In genomic region chr4:58911069-58911830, GRCm38 (mm10) we compare ENCODE assay signal across 7 mouse cellular contexts. TPM values are rescaled to one million over a fixed set of nuclear protein-coding genes. Genes with fewer than 3 reads are reported as not detected.
A peak's percentile ranks its signal among the peaks of the same experiment; 100 is the strongest.
DNase-seq lines count a peak whose midpoint lies in the region; ATAC-seq and TF ChIP-seq lines count a peak whose summit lies in the region.

No protein-coding gene starts in this region.

- peak; percentile 37 for ATAC-seq in intestine, postnatal 0 days
- ATAC-seq in limb, embryonic 11.5 days (ENCODE audit: insufficient number of reproducible peaks, low FRiP score, low TSS enrichment, low read depth), result peak; percentile 50; the same call in 1 of the 2 replicates
- ATAC-seq in midbrain, embryonic 14.5 days (ENCODE audit: low FRiP score, low TSS enrichment), result peak; percentile 76

- H3K27me3 ChIP-seq in intestine, postnatal 0 days (replicated peaks; ENCODE audit: control insufficient read depth, insufficient read depth, low read length), result no peaks in the 10 kb centered on the region
- no peaks in the 10 kb centered on the region for H3K27me3 ChIP-seq in limb, embryonic 11.5 days (ENCODE audit: control insufficient read depth, insufficient read depth, low read length)
- no peaks in the 10 kb centered on the region for H3K27me3 ChIP-seq in midbrain, embryonic 14.5 days (ENCODE audit: control insufficient read depth, insufficient read depth, low read length)

- H3K4me2 ChIP-seq in intestine, postnatal 0 days (replicated peaks; ENCODE audit: low read depth), result peak overlapping the region; percentile 76
- H3K4me2 ChIP-seq in limb, embryonic 11.5 days (ENCODE audit: low read depth, severe bottlenecking), result peak overlapping the region; percentile 70
- H3K4me2 ChIP-seq in midbrain, embryonic 14.5 days (ENCODE audit: low read length), result peak overlapping the region; percentile 74

- WGBS in intestine, postnatal 0 days, result under 1% methylated on average over 55 of the region's 56 CpGs
- WGBS in limb, embryonic 11.5 days, result 1% methylated on average over 52 of the region's 56 CpGs
- under 1% methylated on average over 56 of the region's 56 CpGs for WGBS in midbrain, embryonic 14.5 days

- no peak for TF ChIP-seq CTCF in intestine, postnatal 0 days (IDR thresholded peaks at IDR 0.05; ENCODE audit: low read depth)

- DNase-seq in adrenal gland, adult 8-10 months, result peak; percentile 36
- DNase-seq in embryo, embryonic 11.5 days (ENCODE audit: low read depth, low spot score), result peak; percentile 31
- DNase-seq in gastrocnemius, postnatal 4 days (ENCODE audit: low spot score in 2 of 2), result peak; percentile 41 to 50
- DNase-seq in limb, embryonic 11.5 days (ENCODE audit: low spot score), result peak; percentile 79
- peak; percentile 83 for DNase-seq in midbrain, embryonic 14.5 days
- peak; percentile 51 to 66 for DNase-seq in spleen, adult 18-20 months

- H3K9ac ChIP-seq in intestine, postnatal 0 days (ENCODE audit: low read depth, low read length), result peak overlapping the region; percentile 98
- H3K9ac ChIP-seq in limb, embryonic 11.5 days (ENCODE audit: low read length), result peak overlapping the region; percentile 97
- H3K9ac ChIP-seq in midbrain, embryonic 14.5 days (replicated peaks; ENCODE audit: low read length), result peak overlapping the region; percentile 95

- H3K36me3 ChIP-seq in intestine, postnatal 0 days (ENCODE audit: control insufficient read depth, insufficient read depth), result no peaks in the 10 kb centered on the region
- H3K36me3 ChIP-seq in limb, embryonic 11.5 days (ENCODE audit: control insufficient read depth, insufficient read depth, low read length), result no peaks in the 10 kb centered on the region
- no peaks in the 10 kb centered on the region for H3K36me3 ChIP-seq in midbrain, embryonic 14.5 days (ENCODE audit: control insufficient read depth, insufficient read depth, low read length)

- H3K4me1 ChIP-seq in intestine, postnatal 0 days (replicated peaks; ENCODE audit: control insufficient read depth, insufficient read depth, low read length), result 0 out of 2 replicates have a peak, but pooled peaks cover 7% of the 10 kb centered on the region
- peaks cover 7% of the 10 kb centered on the region; the same call in 1 of the 2 replicates for H3K4me1 ChIP-seq in limb, embryonic 11.5 days (ENCODE audit: control insufficient read depth, insufficient read depth, low read length)
- H3K4me1 ChIP-seq in midbrain, embryonic 14.5 days (ENCODE audit: control insufficient read depth, insufficient read depth, low read length), result 0 out of 2 replicates have a peak, but pooled peaks cover 5% of the 10 kb centered on the region

- H3K4me3 ChIP-seq in intestine, postnatal 0 days (ENCODE audit: low read depth, low read length), result peak overlapping the region; percentile 77
- peak overlapping the region; percentile 89 for H3K4me3 ChIP-seq in limb, embryonic 11.5 days (ENCODE audit: low read depth, low read length)
- peak overlapping the region; percentile 86 for H3K4me3 ChIP-seq in midbrain, embryonic 14.5 days (replicated peaks; ENCODE audit: low read depth, low read length)

- no peaks in the 10 kb centered on the region for H3K9me3 ChIP-seq in intestine, postnatal 0 days (ENCODE audit: control insufficient read depth)
- no peaks in the 10 kb centered on the region for H3K9me3 ChIP-seq in limb, embryonic 11.5 days (ENCODE audit: control insufficient read depth, low read length)
- H3K9me3 ChIP-seq in midbrain, embryonic 14.5 days (ENCODE audit: control insufficient read depth, low read length), result no peaks in the 10 kb centered on the region

- peak overlapping the region; percentile 99 for H3K27ac ChIP-seq in intestine, postnatal 0 days (ENCODE audit: low read depth, low read length)
- peak overlapping the region; percentile 97 for H3K27ac ChIP-seq in limb, embryonic 11.5 days (replicated peaks; ENCODE audit: low read depth, low read length)
- H3K27ac ChIP-seq in midbrain, embryonic 14.5 days (replicated peaks; ENCODE audit: low read depth, low read length), result peak overlapping the region; percentile 98

RNA-seq across cellular contexts. Expression of gene Ecpas, which starts 1.3 kb away (rescaled TPM):
- total RNA-seq in adrenal gland, adult 8-10 months (2022), result 100 to 1,000 TPM; 142 to 177 (median 168) TPM
- total RNA-seq in gastrocnemius, postnatal 4 days (2021), result 100 to 1,000 TPM; 172 to 190 TPM
- 14.4 and 15.3 TPM in 2 replicates for polyA plus RNA-seq in intestine, postnatal 0 days (2015; fragmentation: Nextera tagmentation; extraction: Ambion mirVana)
- 45.6 and 51.4 TPM in 2 replicates for polyA plus RNA-seq in limb, embryonic 11.5 days (2014; fragmentation: Nextera tagmentation; extraction: Ambion mirVana)
- 39.8 and 55.0 TPM in 2 replicates for polyA plus RNA-seq in midbrain, embryonic 14.5 days (2014; fragmentation: Nextera tagmentation; extraction: Ambion mirVana)

RNA-seq across cellular contexts. Expression of gene Zkscan16, which starts 32.2 kb away (rescaled TPM):
- 10 to 100 TPM in 2 of 4 experiments, 1 to 10 TPM in 2; 4.3 to 11.6 (median 8.5) TPM for total RNA-seq in adrenal gland, adult 8-10 months (2022)
- under 1 TPM; 0.54 to 0.69 TPM for total RNA-seq in gastrocnemius, postnatal 4 days (2021)
- polyA plus RNA-seq in intestine, postnatal 0 days (2015; fragmentation: Nextera tagmentation; extraction: Ambion mirVana), result 0.04 and 0.12 TPM in 2 replicates
- 1.1 TPM in 2 replicates for polyA plus RNA-seq in limb, embryonic 11.5 days (2014; fragmentation: Nextera tagmentation; extraction: Ambion mirVana)
- 2.2 and 2.6 TPM in 2 replicates for polyA plus RNA-seq in midbrain, embryonic 14.5 days (2014; fragmentation: Nextera tagmentation; extraction: Ambion mirVana)

Comparison
In these comparisons a context has a peak if more than half of its experiments do, and no peak if none do; other contexts are left out.
1. Peak in every context shown above with its lines: DNase-seq, ATAC-seq, H3K4me3 ChIP-seq and H3K27ac ChIP-seq.
2. DNase-seq: peak in every context shown above with its lines; median percentile 83 in midbrain, embryonic 14.5 days; 79 in limb, embryonic 11.5 days; 58 in spleen, adult 18-20 months; 46 in gastrocnemius, postnatal 4 days; 36 in adrenal gland, adult 8-10 months; 31 in embryo, embryonic 11.5 days.